In the genomic region with DNA sequence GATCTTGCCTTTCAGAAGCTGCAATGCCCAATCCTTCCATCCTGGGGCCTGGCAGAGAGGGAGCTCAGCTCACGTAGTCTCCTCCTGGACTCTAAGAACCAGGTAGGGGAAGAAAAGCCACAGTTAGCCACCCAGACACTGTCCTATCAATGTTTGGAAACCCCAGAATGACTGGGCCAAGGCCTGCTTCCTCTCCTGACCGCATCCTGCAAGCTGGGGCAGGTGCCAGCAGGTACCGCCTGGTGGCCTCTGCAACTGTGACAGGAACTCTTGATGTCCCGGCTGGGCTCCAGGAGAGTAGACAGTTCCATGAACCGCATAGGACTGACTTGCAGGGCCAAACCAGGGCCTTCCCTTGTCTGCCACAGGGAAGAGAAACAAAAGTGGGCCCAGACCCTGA, we compare ENCODE assay signal across 27 mouse cellular contexts. TPM values are rescaled to one million over a fixed set of nuclear protein-coding genes. Genes with fewer than 3 reads are reported as not detected.
DNase-seq lines count a peak whose midpoint lies in the region; ATAC-seq lines count a peak whose summit lies in the region.
"Had no signal": no experiment of that assay in that cellular context is flagged by ENCODE, and none has a peak within 500 bp of the region (broad histone marks: within the 10 kb centered on the region; RNA-seq: fewer than 3 reads in every experiment).

No protein-coding gene starts in this region.

- H3K9ac ChIP-seq in midbrain, embryonic 14.5 days (replicated peaks; ENCODE audit: low read length) = no peak overlapping the region
- H3K9ac ChIP-seq: embryonic facial prominence, embryonic 15.5 days; hindbrain, embryonic 12.5 days; kidney, embryonic 15.5 days; midbrain, embryonic 15.5 days had no signal

- H3K27ac ChIP-seq in midbrain, embryonic 14.5 days (replicated peaks; ENCODE audit: low read depth, low read length) = no peak overlapping the region
- H3K27ac ChIP-seq: embryonic facial prominence, embryonic 15.5 days; hindbrain, embryonic 12.5 days; kidney, embryonic 15.5 days; midbrain, embryonic 15.5 days had no signal

- no peaks in the 10 kb centered on the region for H3K9me3 ChIP-seq in midbrain, embryonic 14.5 days (ENCODE audit: control insufficient read depth, low read length)
- H3K9me3 ChIP-seq: embryonic facial prominence, embryonic 15.5 days; hindbrain, embryonic 12.5 days; kidney, embryonic 15.5 days; megakaryocyte, embryonic 14.5 days; midbrain, embryonic 15.5 days had no signal

- no peak overlapping the region for H3K4me2 ChIP-seq in midbrain, embryonic 14.5 days (ENCODE audit: low read length)
- H3K4me2 ChIP-seq: embryonic facial prominence, embryonic 15.5 days; hindbrain, embryonic 12.5 days; kidney, embryonic 15.5 days; liver, embryonic 11.5 days; midbrain, embryonic 15.5 days had no signal

- no peaks in the 10 kb centered on the region for H3K27me3 ChIP-seq in midbrain, embryonic 14.5 days (ENCODE audit: control insufficient read depth, insufficient read depth, low read length)
- H3K27me3 ChIP-seq: embryonic facial prominence, embryonic 15.5 days; hindbrain, embryonic 12.5 days; kidney, embryonic 15.5 days had no signal

- WGBS in midbrain, embryonic 14.5 days = 92% methylated on average over 5 of the region's 5 CpGs

- no peaks in the 10 kb centered on the region for H3K4me1 ChIP-seq in midbrain, embryonic 14.5 days (ENCODE audit: control insufficient read depth, insufficient read depth, low read length)
- H3K4me1 ChIP-seq: embryonic facial prominence, embryonic 15.5 days; hindbrain, embryonic 12.5 days; kidney, embryonic 15.5 days; megakaryocyte, embryonic 14.5 days; midbrain, embryonic 15.5 days had no signal

- DNase-seq in thymus, postnatal 4 days = peak; percentile 47
- no peak for DNase-seq in thymus, adult 18-20 months
- peak; percentile 37 for DNase-seq in urinary bladder, postnatal 25 days (ENCODE audit: low spot score)
- DNase-seq in midbrain, embryonic 14.5 days = no peak
- no peak for DNase-seq in liver
- DNase-seq: adrenal gland, postnatal 14 days; cerebellum, adult 2 months; cerebellum, postnatal 25 days; heart, postnatal 10 days; kidney, adult 11 months; kidney, postnatal 36 days; layer of hippocampus, postnatal 36 days; lung, adult 18-20 months; lung, postnatal 10 days had no signal

- H3K4me3 ChIP-seq in midbrain, embryonic 14.5 days (replicated peaks; ENCODE audit: low read depth, low read length) = no peak overlapping the region
- H3K4me3 ChIP-seq: embryonic facial prominence, embryonic 15.5 days; hindbrain, embryonic 12.5 days; kidney, embryonic 15.5 days; megakaryocyte, embryonic 14.5 days; midbrain, embryonic 15.5 days had no signal

- peak; percentile 52 for ATAC-seq in activated CD4-positive, CD25-positive, alpha-beta regulatory T cell, adult 4 months
- peak; percentile 43; the same call in 1 of the 2 replicates for ATAC-seq in megakaryocyte, adult 5-6 weeks (ENCODE audit: poor library complexity, severe bottlenecking)
- ATAC-seq in midbrain, embryonic 14.5 days (ENCODE audit: low FRiP score, low TSS enrichment) = no peak
- ATAC-seq: forebrain, embryonic 16.5 days; midbrain, embryonic 15.5 days had no signal

- no peaks in the 10 kb centered on the region for H3K36me3 ChIP-seq in midbrain, embryonic 14.5 days (ENCODE audit: control insufficient read depth, insufficient read depth, low read length)
- H3K36me3 ChIP-seq: embryonic facial prominence, embryonic 15.5 days; hindbrain, embryonic 12.5 days; kidney, embryonic 15.5 days; midbrain, embryonic 15.5 days had no signal

RNA-seq across cellular contexts. Expression of gene Gpr25, which starts 13.3 kb away (rescaled TPM):
- polyA plus RNA-seq in activated CD4-positive, CD25-positive, alpha-beta regulatory T cell, adult 4 months (2017; shearing (Covaris generic)) = not detected
- total RNA-seq in megakaryocyte, adult 5-6 weeks (2015) = not detected in 2 replicates
- total RNA-seq in megakaryocyte, adult 5-6 weeks (2017) = not detected in 2 replicates
- polyA plus RNA-seq in midbrain, embryonic 14.5 days (2014; fragmentation: Nextera tagmentation; extraction: Ambion mirVana) = 1.4 TPM in 1 of 2 replicates, not detected in the other
- total RNA-seq: adrenal gland, postnatal 14 days; gastrocnemius, postnatal 4 days; heart, postnatal 10 days; neutrophil, adult 5-6 weeks had no signal
- polyA plus RNA-seq: C2C12; embryonic facial prominence, embryonic 15.5 days; forebrain, embryonic 16.5 days; hindbrain, embryonic 12.5 days; kidney, embryonic 15.5 days; limb, embryonic 11.5 days; liver, embryonic 11.5 days had no signal

RNA-seq across cellular contexts. Expression of gene Inava, which starts 13.3 kb away (rescaled TPM):
- not detected for polyA plus RNA-seq in activated CD4-positive, CD25-positive, alpha-beta regulatory T cell, adult 4 months (2017; shearing (Covaris generic))
- not detected in 2 replicates for total RNA-seq in megakaryocyte, adult 5-6 weeks (2015)
- not detected in 2 replicates for total RNA-seq in megakaryocyte, adult 5-6 weeks (2017)
- polyA plus RNA-seq in midbrain, embryonic 14.5 days (2014; fragmentation: Nextera tagmentation; extraction: Ambion mirVana) = 1.6 and 2.6 TPM in 2 replicates
- total RNA-seq: adrenal gland, postnatal 14 days; neutrophil, adult 5-6 weeks had no signal

RNA-seq across cellular contexts. Expression of gene Mroh3, which starts 34.8 kb away (rescaled TPM):
- polyA plus RNA-seq in activated CD4-positive, CD25-positive, alpha-beta regulatory T cell, adult 4 months (2017; shearing (Covaris generic)) = not detected
- total RNA-seq in megakaryocyte, adult 5-6 weeks (2015) = not detected in 2 replicates
- not detected in 2 replicates for total RNA-seq in megakaryocyte, adult 5-6 weeks (2017)
- 0.34 and 0.59 TPM in 2 replicates for polyA plus RNA-seq in midbrain, embryonic 14.5 days (2014; fragmentation: Nextera tagmentation; extraction: Ambion mirVana)
- total RNA-seq: adrenal gland, postnatal 14 days; gastrocnemius, postnatal 4 days; heart, postnatal 10 days; neutrophil, adult 5-6 weeks had no signal
- polyA plus RNA-seq: C2C12; embryonic facial prominence, embryonic 15.5 days; liver, embryonic 11.5 days; midbrain, embryonic 15.5 days had no signal

Comparison
In these comparisons a context has a peak if more than half of its experiments do, and no peak if none do; other contexts are left out.
1. DNase-seq: peak in thymus, postnatal 4 days (single experiment) and urinary bladder, postnatal 25 days (single experiment); none in thymus, adult 18-20 months (0 of 2), midbrain, embryonic 14.5 days (single experiment) and liver (single experiment).